Mouse (Mus musculus) gonadal fat pad, adult 2 months (tissue): Measurements from ENCODE around the gene Cct4. TPM values are rescaled to one million over a fixed set of nuclear protein-coding genes. Genes with fewer than 3 reads are reported as not detected.

ENCODE experiments used
- DNase-seq: peaks from one replicate; pipeline ENCODE4 v3.0.0-alpha.2; 2012; ENCODE audit warnings: low read depth
- polyA plus RNA-seq: library from polyadenylated mRNA; depleted of rRNA; stranded (reverse); fragments of >200 nt; gene quantifications from 2 replicates; pipeline ENCODE4 v1.2.3, GENCODE M21; 2012

Gene Cct4
- polyA plus RNA-seq, 1 experiment, result 78.2 TPM

DNA sequence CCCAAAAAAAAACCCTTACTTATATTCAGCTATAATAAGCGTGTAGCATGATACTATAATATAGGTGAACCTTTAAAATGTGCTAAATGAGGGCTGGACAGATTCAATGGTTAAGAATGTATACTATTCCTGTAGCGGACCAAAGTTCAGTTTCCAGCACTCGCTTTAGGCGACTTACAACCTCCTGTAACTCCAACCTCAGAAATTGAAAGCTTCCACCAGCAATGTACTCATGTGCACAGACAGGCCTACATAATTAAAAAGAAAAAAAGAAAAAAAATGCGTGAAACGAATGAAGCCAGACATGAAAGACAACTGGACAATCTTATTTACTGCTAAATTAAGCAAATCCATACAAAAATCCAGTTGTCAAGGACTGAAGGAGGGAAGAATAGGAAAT is 7.5 kb upstream of the Cct4 start:
- DNase-seq, result no peak

DNA sequence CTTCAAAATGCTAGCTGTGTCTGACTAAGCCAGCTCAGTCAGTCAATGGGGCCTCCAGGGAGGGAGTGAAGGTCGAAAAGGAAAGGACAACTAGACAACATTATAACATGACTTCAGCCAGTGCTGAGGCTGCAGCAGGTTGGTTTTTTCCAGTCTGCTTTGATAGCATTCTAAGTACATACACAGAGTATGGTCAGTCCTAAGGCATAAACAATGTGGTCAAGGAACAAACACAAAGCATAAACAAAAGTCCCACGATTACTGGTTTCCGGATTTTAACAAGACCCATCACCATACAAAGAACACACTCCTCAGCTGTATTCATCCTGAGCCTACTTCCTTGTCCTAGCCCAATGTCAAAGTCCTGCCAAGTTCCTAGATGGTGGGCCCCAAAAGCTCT is 4.8 kb upstream of the Cct4 start:
- no peak for DNase-seq

DNA sequence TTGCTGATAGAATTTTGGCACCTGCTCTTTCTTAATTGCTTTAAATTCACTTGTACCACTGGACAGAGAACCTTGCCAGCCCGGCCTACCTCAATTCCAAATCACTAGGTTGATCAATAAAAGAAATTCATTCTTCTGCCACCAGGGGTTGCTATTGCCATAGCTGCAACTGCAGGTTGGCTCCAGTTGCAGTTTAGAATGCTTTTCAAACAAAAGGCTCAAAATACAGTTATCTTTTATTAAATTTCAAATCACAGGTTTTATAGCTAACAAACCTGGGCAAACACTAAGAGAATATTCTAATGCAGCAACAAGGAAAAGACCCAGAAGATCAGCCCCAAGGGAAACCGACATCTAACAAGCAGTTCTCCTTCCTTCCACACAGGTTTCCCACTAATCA is 3.0 kb upstream of the Cct4 start:
- DNase-seq, result no peak

DNA sequence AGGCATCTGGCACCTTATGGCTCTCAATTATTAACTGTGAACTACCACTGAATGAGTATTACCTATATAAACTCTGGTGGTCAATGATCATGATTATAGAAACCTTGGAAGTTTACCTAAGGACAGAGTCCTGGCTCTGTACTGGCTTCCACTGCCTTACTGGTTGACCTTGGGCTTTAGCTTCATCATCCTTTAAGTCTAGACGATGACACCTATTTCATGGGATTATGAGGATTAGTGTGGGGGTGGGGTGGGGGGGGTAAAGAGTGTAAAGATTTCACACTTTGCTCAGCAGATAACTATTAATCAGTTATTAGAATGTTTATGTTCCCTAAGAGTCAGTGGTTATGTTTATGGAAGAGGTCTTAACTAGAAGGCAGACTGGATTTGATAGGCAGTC is 533 bp upstream of the Cct4 start:
- DNase-seq, result no peak

DNA sequence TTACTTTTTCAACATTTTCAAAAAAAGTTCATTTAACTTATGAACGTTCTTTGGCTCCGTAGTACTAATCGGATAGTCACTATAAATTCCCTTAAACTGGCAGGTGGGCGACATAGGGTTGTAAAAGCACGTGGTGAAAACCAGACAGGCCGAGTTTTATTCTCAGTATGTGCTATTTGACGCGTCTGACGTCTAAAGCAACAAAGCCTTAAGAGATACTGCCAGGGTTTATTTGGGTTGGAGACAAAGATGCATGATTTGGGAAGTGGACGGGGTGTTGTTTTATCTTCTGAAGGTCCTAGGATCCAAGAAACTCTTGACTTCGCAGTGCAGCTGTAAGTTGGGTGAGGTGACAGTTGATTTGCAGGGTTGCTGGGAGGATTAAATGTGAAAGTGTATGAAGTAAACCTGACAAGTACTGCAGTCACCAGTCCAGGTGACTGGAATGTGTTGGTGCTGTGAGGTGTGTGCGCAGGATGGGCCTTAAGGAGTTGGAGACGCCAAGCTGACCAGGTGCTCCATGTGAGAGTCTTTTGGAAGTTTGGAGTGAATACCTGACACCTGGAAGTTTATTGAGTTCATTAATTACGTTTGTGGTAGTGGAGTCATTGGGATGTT is 1.0 kb downstream of the Cct4 start:
- DNase-seq, result no peak

DNA sequence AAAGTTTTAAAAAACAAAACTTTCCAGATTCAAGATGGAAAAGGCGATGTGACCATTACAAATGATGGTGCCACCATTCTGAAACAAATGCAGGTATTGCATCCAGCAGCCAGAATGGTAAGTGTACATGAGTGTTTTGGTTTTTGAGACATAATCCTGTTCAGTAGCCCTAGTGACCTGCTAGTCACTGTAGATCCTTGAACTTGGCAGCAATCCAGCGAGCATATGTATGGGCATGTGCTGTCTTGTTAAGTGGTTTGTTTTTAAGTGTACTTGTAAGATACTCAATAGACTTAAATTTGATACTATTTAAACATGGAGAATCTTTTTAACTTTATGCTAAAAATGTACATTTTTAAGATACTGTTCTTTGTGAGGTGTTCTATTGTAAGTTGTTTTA is 4.0 kb downstream of the Cct4 start:
- DNase-seq, result no peak

DNA sequence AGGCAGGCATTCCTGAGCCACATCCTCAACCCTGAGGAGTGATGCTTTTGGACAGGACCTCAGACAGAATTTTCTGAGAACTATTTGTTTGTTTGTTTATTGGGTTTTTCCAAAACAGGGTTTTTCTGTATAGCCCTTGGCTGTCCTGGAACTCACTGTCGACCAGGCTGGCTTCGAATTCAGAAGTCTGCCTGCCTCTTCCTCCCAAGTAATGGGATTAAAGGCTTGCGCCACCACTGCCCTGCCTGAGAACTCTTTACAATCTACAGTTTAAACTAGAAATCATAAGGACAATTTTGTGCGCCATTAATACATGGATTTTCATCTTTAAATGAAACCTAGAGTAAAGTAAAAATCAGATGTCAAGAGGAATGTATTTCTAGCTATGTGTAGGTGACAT is 5.1 kb downstream of the Cct4 start:
- no peak for DNase-seq

- no peak for DNase-seq
These were observed 8.0 kb downstream of the Cct4 start for GRCm38 (mm10) chr11:22998308-22998707.

- no peak for DNase-seq
These were observed 15.0 kb downstream of the Cct4 start for GRCm38 (mm10) chr11:23005276-23005675.

DNA sequence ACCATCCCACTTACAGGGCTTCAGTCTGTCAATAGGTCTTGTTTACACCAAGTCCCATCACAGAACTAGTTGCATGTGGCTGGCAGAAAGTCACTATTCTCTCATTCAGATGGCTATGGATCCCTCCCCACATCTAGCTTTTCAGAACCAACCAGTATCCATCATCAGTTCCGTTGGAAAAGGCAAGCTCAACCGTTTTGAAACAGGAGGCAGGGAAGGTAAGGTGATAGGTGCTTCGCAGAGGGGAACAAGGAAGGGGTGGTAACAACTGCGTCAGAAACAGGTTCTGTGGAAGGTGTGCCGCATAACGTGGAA is 16.8 kb downstream of the Cct4 start:
- no peak for DNase-seq

DNA sequence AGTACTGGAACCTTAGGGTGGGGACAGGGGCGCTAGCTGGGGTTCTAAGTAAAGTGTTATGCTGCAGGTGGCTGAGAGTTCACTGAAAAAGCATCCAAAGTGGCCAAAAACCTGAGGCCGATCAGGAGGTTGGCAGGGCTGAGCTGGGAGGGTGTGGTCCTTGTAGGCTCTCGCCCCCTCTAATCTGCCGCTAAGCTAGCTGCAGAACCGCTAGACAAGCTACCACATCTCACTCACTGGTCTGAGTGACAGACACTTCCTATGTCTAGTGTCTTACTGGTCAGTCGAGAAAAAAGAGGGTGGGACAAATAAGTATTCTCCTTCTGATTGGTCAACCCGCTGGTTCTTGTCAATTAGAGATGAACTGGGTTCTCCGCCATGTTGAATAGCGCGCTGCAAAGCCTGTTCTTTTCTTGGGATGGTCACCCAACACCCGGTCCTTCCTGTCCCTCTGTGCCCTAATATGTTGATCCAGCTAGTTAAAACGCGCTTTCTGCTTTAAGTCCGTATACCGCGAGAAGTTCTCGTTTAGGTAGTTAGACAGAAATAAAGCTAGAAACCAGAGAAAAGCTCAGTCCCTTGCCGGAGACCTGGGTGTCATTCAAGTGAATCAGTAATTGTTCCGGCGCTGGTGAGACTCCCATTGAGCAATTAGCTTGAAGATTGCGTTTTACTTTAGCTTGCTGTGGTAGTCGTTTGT is 17.3 kb downstream of the Cct4 start, which contains the start of gene Fam161a:
Gene Fam161a, plus strand, starts transcription at position 51 of the 700 bp plus-strand sequence.
- no peak for DNase-seq

DNA sequence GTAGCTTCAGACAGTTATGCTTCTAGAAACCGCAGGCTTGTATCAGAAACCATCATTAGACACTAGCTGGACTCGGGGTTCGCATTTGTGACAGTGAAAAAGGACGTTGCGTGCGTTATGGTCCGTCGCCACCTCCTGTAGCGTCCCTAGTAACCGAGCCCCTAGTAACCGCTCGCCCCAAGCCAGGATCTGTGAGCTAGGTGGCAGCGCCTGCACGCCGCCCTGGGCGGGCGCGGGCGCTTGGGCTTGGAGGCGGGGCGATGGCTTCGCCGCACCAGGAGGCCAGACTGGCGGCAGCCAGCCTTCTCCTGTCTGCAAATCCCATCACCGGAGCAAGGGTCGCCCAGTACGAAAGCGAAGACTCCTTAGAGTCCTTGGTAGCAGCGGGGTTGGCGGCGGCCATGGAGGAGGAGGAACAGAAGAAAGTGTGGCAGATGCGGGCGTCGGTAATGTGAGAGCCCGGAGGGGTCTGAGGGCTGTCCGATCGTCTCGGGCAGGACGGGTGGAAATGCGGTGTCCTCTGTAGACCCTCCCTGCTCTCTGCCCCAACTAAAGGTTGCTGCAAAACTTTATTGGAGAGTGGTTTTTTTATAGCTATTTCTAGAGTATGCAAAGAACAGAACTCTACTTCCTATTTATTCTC is 18.0 kb downstream of the Cct4 start:
- no peak for DNase-seq

DNA sequence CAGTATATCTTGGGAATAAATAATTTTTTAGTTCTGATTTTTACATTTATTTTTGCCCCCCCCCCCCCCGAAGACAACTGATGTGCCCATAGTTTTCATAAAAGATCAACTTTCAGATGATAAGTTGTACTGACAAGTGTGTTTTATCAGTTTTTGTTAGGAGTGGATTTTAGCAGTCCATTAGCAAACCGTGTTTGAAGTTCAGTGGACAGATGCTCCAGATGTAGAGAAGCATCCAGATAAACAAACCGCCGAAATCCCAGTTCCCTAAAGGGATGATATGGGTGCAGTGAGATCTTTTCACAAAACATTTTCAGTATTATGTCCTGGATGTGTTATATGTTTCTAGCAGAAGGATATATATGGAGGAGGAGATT is 18.5 kb downstream of the Cct4 start:
- DNase-seq, result no peak

- no peak for DNase-seq
These were observed 22.8 kb downstream of the Cct4 start for GRCm38 (mm10) chr11:23013096-23013495.

- DNase-seq, result no peak
These were observed 23.4 kb downstream of the Cct4 start for GRCm38 (mm10) chr11:23013580-23014294.

DNA sequence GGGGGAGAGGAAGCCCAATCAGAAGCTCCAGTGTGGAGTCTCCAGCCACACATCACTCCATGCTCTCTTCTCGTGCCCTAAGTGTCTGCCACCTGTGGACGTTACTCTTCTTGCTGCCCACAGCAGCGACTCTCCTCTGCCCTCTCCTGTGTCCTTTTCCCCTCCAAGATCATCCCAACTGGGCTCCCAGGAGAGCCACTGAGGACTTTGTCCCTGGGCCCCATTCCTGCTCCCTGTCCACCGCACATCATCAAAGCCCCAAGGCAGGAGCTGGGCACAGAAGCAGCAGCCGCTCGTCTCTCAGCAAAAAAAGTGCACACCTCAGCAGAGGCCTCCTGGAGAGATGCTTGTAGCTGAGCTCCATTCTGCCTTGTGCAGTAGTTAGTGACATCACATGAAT is 24.7 kb downstream of the Cct4 start:
- DNase-seq, result no peak

DNA sequence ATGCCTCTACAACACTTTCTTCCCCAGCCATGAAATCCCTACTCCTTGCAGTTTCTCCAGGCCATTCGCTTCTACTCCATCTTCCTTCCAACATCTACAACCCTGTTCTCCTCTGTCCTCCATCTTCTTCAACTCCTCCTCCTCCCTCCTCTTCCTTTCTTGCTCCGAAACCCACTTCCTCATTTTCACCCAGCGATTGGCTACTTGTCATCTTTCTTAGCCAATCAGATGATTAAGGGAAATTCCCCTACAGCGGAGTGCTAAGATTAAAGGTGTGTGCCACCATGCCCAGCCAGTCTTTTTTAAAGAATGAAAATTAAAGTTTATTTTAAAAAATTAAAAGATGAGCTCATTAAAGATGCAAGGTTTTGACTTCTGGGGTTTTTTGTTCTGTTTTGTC is 27.6 kb downstream of the Cct4 start:
- DNase-seq, result no peak

GRCm38 (mm10) chr11:23020116-23020770 is 29.9 kb downstream of the Cct4 start:
- no peak for DNase-seq

- no peak for DNase-seq
These were observed 30.5 kb downstream of the Cct4 start for GRCm38 (mm10) chr11:23020841-23021240.

DNA sequence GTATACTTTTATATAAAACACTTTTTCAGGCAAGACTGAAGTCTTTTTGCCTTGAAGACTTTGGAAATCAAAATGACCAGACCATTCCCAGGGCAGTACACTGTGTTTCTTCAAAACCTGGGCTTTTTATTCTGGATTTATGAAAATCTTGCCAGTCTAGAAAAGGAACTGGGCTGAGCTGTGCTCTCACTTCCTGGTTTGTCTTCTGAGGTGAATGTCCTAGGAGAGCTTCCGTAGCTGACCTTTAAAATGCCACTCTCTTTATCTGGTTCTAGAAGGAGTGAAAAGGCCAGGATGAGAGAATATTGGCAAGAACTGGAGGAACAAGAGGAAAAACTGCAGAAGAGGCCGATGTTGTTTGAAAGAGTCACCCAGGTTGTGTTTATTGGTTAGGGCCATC is 32.8 kb downstream of the Cct4 start:
- no peak for DNase-seq

DNA sequence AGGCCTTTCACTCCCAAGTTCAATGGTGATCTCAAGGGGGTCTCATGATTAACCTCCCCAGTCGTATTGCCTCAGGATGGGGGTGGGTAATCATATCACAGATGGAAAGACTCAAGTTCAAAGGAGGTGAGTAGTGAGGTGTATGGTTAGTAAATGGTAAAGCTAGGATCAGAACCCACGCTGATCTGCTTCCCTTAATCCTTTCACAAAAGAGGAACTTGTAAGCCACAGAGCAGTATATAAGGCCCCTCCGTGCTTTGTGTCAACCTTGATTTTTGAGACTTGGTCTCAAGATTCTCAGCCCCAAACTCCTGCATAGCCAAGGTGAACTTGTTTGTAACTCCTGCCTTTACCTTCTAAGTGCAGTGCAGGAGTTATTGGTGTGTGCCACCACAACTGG is 33.9 kb downstream of the Cct4 start:
- DNase-seq, result no peak

- no peak for DNase-seq
These were observed 38.6 kb downstream of the Cct4 start for GRCm38 (mm10) chr11:23028957-23029356.
